Comparison of ENCODE assay signal across 7 mouse cellular contexts in genomic region chr19:46308706-46309435, GRCm38 (mm10). TPM values are rescaled to one million over a fixed set of nuclear protein-coding genes. Genes with fewer than 3 reads are reported as not detected.
DNase-seq lines count a peak whose midpoint lies in the region; ATAC-seq and TF ChIP-seq lines count a peak whose summit lies in the region.

No protein-coding gene starts in this region.

- no peak overlapping the region for H3K27ac ChIP-seq in intestine, postnatal 0 days (ENCODE audit: low read depth, low read length)
- H3K27ac ChIP-seq in limb, embryonic 12.5 days: no peak overlapping the region
- no peak overlapping the region for H3K27ac ChIP-seq in midbrain, embryonic 14.5 days (replicated peaks; ENCODE audit: low read depth, low read length)
- H3K27ac ChIP-seq in spleen, adult 2 months (ENCODE audit: insufficient read depth, low read length): no peak overlapping the region

- H3K4me2 ChIP-seq in intestine, postnatal 0 days (replicated peaks; ENCODE audit: low read depth): peak overlapping the region; percentile 71
- H3K4me2 ChIP-seq in limb, embryonic 12.5 days: peak overlapping the region; percentile 70
- peak overlapping the region; percentile 81 for H3K4me2 ChIP-seq in midbrain, embryonic 14.5 days (ENCODE audit: low read length)

- H3K36me3 ChIP-seq in intestine, postnatal 0 days (ENCODE audit: control insufficient read depth, insufficient read depth): peaks cover 37% of the 10 kb centered on the region
- H3K36me3 ChIP-seq in limb, embryonic 12.5 days: peaks cover 34% of the 10 kb centered on the region
- peaks cover 25% of the 10 kb centered on the region for H3K36me3 ChIP-seq in midbrain, embryonic 14.5 days (ENCODE audit: control insufficient read depth, insufficient read depth, low read length)
- peaks cover 57% of the 10 kb centered on the region for H3K36me3 ChIP-seq in spleen, adult 2 months (ENCODE audit: control insufficient read depth, insufficient read depth, low read length)

- 0 out of 2 replicates have a peak, but pooled peaks cover 7% of the 10 kb centered on the region for H3K4me1 ChIP-seq in intestine, postnatal 0 days (replicated peaks; ENCODE audit: control insufficient read depth, insufficient read depth, low read length)
- peaks cover 19% of the 10 kb centered on the region for H3K4me1 ChIP-seq in limb, embryonic 12.5 days (replicated peaks)
- peaks cover 14% of the 10 kb centered on the region for H3K4me1 ChIP-seq in midbrain, embryonic 14.5 days (ENCODE audit: control insufficient read depth, insufficient read depth, low read length)
- H3K4me1 ChIP-seq in spleen, adult 2 months (ENCODE audit: control insufficient read depth, insufficient read depth, insufficient read length): peaks cover 12% of the 10 kb centered on the region

- peak overlapping the region; percentile 37; the same call in 1 of the 2 replicates for H3K9ac ChIP-seq in intestine, postnatal 0 days (ENCODE audit: low read depth, low read length)
- H3K9ac ChIP-seq in limb, embryonic 12.5 days (replicated peaks): peak overlapping the region; percentile 52; the same call in 1 of the 2 replicates
- peak overlapping the region; percentile 50 for H3K9ac ChIP-seq in midbrain, embryonic 14.5 days (replicated peaks; ENCODE audit: low read length)

- H3K9me3 ChIP-seq in intestine, postnatal 0 days (ENCODE audit: control insufficient read depth): no peaks in the 10 kb centered on the region
- H3K9me3 ChIP-seq in limb, embryonic 12.5 days: no peaks in the 10 kb centered on the region
- no peaks in the 10 kb centered on the region for H3K9me3 ChIP-seq in midbrain, embryonic 14.5 days (ENCODE audit: control insufficient read depth, low read length)

- TF ChIP-seq POLR2A in spleen, adult 2 months (IDR thresholded peaks at IDR 0.05; ENCODE audit: low read depth, low read length): no peak

- peak; percentile 99 for TF ChIP-seq CTCF in intestine, postnatal 0 days (IDR thresholded peaks at IDR 0.05; ENCODE audit: low read depth)
- TF ChIP-seq CTCF in spleen, adult 2 months (IDR thresholded peaks at IDR 0.05; ENCODE audit: extremely low read depth, insufficient read depth, insufficient read length, insufficient replicate concordance): peak; percentile 98

- peak; percentile 88 to 91 for DNase-seq in adrenal gland, postnatal 36 days
- peak; percentile 87 for DNase-seq in embryo, embryonic 11.5 days (ENCODE audit: low read depth, low spot score)
- DNase-seq in midbrain, embryonic 14.5 days: peak; percentile 97
- DNase-seq in spleen, adult 2 months (ENCODE audit: low read depth in 1 of 2, low spot score in 2 of 2): peak; percentile 64 to 82

- peak overlapping the region; percentile 31 for H3K4me3 ChIP-seq in intestine, postnatal 0 days (ENCODE audit: low read depth, low read length)
- H3K4me3 ChIP-seq in limb, embryonic 12.5 days (replicated peaks): peak overlapping the region; percentile 33
- H3K4me3 ChIP-seq in midbrain, embryonic 14.5 days (replicated peaks; ENCODE audit: low read depth, low read length): peak overlapping the region; percentile 42
- no peak overlapping the region for H3K4me3 ChIP-seq in spleen, adult 2 months (ENCODE audit: extremely low read depth, insufficient read depth, insufficient read length)

- 3% methylated on average over 47 of the region's 47 CpGs for WGBS in intestine, postnatal 0 days
- WGBS in limb, embryonic 12.5 days: 1% methylated on average over 47 of the region's 47 CpGs
- 1% methylated on average over 47 of the region's 47 CpGs for WGBS in midbrain, embryonic 14.5 days
- 9% methylated on average over 47 of the region's 47 CpGs for WGBS in spleen, adult 2 months

- ATAC-seq in granulocyte monocyte progenitor cell, adult 5-6 weeks (replicated peaks; ENCODE audit: poor library complexity, severe bottlenecking): peak; percentile 33
- no peak for ATAC-seq in intestine, postnatal 0 days
- no peak for ATAC-seq in limb, embryonic 12.5 days (ENCODE audit: insufficient number of reproducible peaks, insufficient read depth, low FRiP score, low TSS enrichment, low read depth)
- peak; percentile 43; the same call in 1 of the 2 replicates for ATAC-seq in midbrain, embryonic 14.5 days (ENCODE audit: low FRiP score, low TSS enrichment)

- 0 out of 2 replicates have a peak, but pooled peaks cover under 1% of the 10 kb centered on the region for H3K27me3 ChIP-seq in intestine, postnatal 0 days (replicated peaks; ENCODE audit: control insufficient read depth, insufficient read depth, low read length)
- peaks cover 55% of the 10 kb centered on the region for H3K27me3 ChIP-seq in limb, embryonic 12.5 days
- peaks cover 29% of the 10 kb centered on the region; the same call in 1 of the 2 replicates for H3K27me3 ChIP-seq in midbrain, embryonic 14.5 days (ENCODE audit: control insufficient read depth, insufficient read depth, low read length)
- H3K27me3 ChIP-seq in spleen, adult 2 months (ENCODE audit: control insufficient read depth, insufficient read depth, low read length): no peaks in the 10 kb centered on the region

RNA-seq across cellular contexts. Expression of gene Nfkb2, which starts 4.8 kb away (rescaled TPM):
- total RNA-seq in adrenal gland, postnatal 36 days (2021): 10 to 100 TPM; 39.9 to 42.6 TPM
- total RNA-seq in granulocyte monocyte progenitor cell, adult 5-6 weeks (2014; fragmentation: Nextera tagmentation): 3.6 and 4.6 TPM in 2 replicates
- 4.3 and 4.7 TPM in 2 replicates for total RNA-seq in granulocyte monocyte progenitor cell, adult 5-6 weeks (2017)
- polyA plus RNA-seq in intestine, postnatal 0 days (2015; fragmentation: Nextera tagmentation; extraction: Ambion mirVana): 6.1 and 6.7 TPM in 2 replicates
- polyA plus RNA-seq in limb, embryonic 12.5 days (2016; fragmentation: Nextera tagmentation; extraction: Ambion mirVana): 8.5 and 9.5 TPM in 2 replicates
- polyA plus RNA-seq in midbrain, embryonic 14.5 days (2014; fragmentation: Nextera tagmentation; extraction: Ambion mirVana): 1.6 and 2.1 TPM in 2 replicates
- 145 and 196 TPM in 2 replicates for polyA plus RNA-seq in spleen, adult 2 months (2012; rRNA removed)

RNA-seq across cellular contexts. Expression of gene Psd, which starts 18.1 kb away (rescaled TPM):
- 1 to 10 TPM; 6.0 to 7.5 TPM for total RNA-seq in adrenal gland, postnatal 36 days (2021)
- not detected in 2 replicates for total RNA-seq in granulocyte monocyte progenitor cell, adult 5-6 weeks (2014; fragmentation: Nextera tagmentation)
- total RNA-seq in granulocyte monocyte progenitor cell, adult 5-6 weeks (2017): not detected in 2 replicates
- polyA plus RNA-seq in intestine, postnatal 0 days (2015; fragmentation: Nextera tagmentation; extraction: Ambion mirVana): 27.1 and 30.1 TPM in 2 replicates
- 2.8 and 3.0 TPM in 2 replicates for polyA plus RNA-seq in limb, embryonic 12.5 days (2016; fragmentation: Nextera tagmentation; extraction: Ambion mirVana)
- 112 and 144 TPM in 2 replicates for polyA plus RNA-seq in midbrain, embryonic 14.5 days (2014; fragmentation: Nextera tagmentation; extraction: Ambion mirVana)
- 3.6 and 4.7 TPM in 2 replicates for polyA plus RNA-seq in spleen, adult 2 months (2012; rRNA removed)

RNA-seq across cellular contexts. Expression of gene Fbxl15, which starts 19.1 kb away (rescaled TPM):
- total RNA-seq in adrenal gland, postnatal 36 days (2021): 10 to 100 TPM in 1 of 2 experiments, 1 to 10 TPM in 1; 9.2 to 10.0 TPM
- total RNA-seq in granulocyte monocyte progenitor cell, adult 5-6 weeks (2014; fragmentation: Nextera tagmentation): 0.53 TPM in 1 of 2 replicates, not detected in the other
- total RNA-seq in granulocyte monocyte progenitor cell, adult 5-6 weeks (2017): 2.4 and 3.3 TPM in 2 replicates
- polyA plus RNA-seq in intestine, postnatal 0 days (2015; fragmentation: Nextera tagmentation; extraction: Ambion mirVana): 22.0 and 25.3 TPM in 2 replicates
- 14.3 and 14.4 TPM in 2 replicates for polyA plus RNA-seq in limb, embryonic 12.5 days (2016; fragmentation: Nextera tagmentation; extraction: Ambion mirVana)
- 45.8 and 53.5 TPM in 2 replicates for polyA plus RNA-seq in midbrain, embryonic 14.5 days (2014; fragmentation: Nextera tagmentation; extraction: Ambion mirVana)
- 12.1 and 16.4 TPM in 2 replicates for polyA plus RNA-seq in spleen, adult 2 months (2012; rRNA removed)

RNA-seq across cellular contexts. Expression of gene Cuedc2, which starts 29.6 kb away (rescaled TPM):
- 10 to 100 TPM; 74.7 to 77.8 TPM for total RNA-seq in adrenal gland, postnatal 36 days (2021)
- 104 and 108 TPM in 2 replicates for total RNA-seq in granulocyte monocyte progenitor cell, adult 5-6 weeks (2014; fragmentation: Nextera tagmentation)
- total RNA-seq in granulocyte monocyte progenitor cell, adult 5-6 weeks (2017): 158 and 161 TPM in 2 replicates
- 78.8 and 80.0 TPM in 2 replicates for polyA plus RNA-seq in intestine, postnatal 0 days (2015; fragmentation: Nextera tagmentation; extraction: Ambion mirVana)
- polyA plus RNA-seq in limb, embryonic 12.5 days (2016; fragmentation: Nextera tagmentation; extraction: Ambion mirVana): 165 and 176 TPM in 2 replicates
- polyA plus RNA-seq in midbrain, embryonic 14.5 days (2014; fragmentation: Nextera tagmentation; extraction: Ambion mirVana): 300 and 307 TPM in 2 replicates
- polyA plus RNA-seq in spleen, adult 2 months (2012; rRNA removed): 45.3 and 55.0 TPM in 2 replicates

RNA-seq across cellular contexts. Expression of gene Mfsd13a, which starts 32.0 kb away (rescaled TPM):
- 1 to 10 TPM; 5.2 to 7.5 TPM for total RNA-seq in adrenal gland, postnatal 36 days (2021)
- total RNA-seq in granulocyte monocyte progenitor cell, adult 5-6 weeks (2014; fragmentation: Nextera tagmentation): 71.4 and 82.0 TPM in 2 replicates
- total RNA-seq in granulocyte monocyte progenitor cell, adult 5-6 weeks (2017): 15.7 and 18.7 TPM in 2 replicates
- 11.8 and 12.7 TPM in 2 replicates for polyA plus RNA-seq in intestine, postnatal 0 days (2015; fragmentation: Nextera tagmentation; extraction: Ambion mirVana)
- polyA plus RNA-seq in limb, embryonic 12.5 days (2016; fragmentation: Nextera tagmentation; extraction: Ambion mirVana): 3.8 and 4.4 TPM in 2 replicates
- 7.2 and 7.7 TPM in 2 replicates for polyA plus RNA-seq in midbrain, embryonic 14.5 days (2014; fragmentation: Nextera tagmentation; extraction: Ambion mirVana)
- polyA plus RNA-seq in spleen, adult 2 months (2012; rRNA removed): 5.3 and 10.8 TPM in 2 replicates

Comparison
In these comparisons a context has a peak if more than half of its experiments do, and no peak if none do; other contexts are left out.
1. ATAC-seq: peak in granulocyte monocyte progenitor cell, adult 5-6 weeks (single experiment) and midbrain, embryonic 14.5 days (single experiment); none in intestine, postnatal 0 days (single experiment) and limb, embryonic 12.5 days (single experiment).
2. RNA of gene Nfkb2, which starts 4.8 kb away (polyA plus RNA-seq): 145 to 196 TPM in spleen, adult 2 months; 8.5 to 9.5 TPM in limb, embryonic 12.5 days, 6.1 to 6.7 TPM in intestine, postnatal 0 days and 1.6 to 2.1 TPM in midbrain, embryonic 14.5 days; every median in the first group is over 10 times any median in the second.
3. Peak in every context shown above with its lines, with median percentiles within 50 percentile points of each other: DNase-seq, H3K4me2 ChIP-seq and H3K9ac ChIP-seq.